Comparison of ENCODE assay signal across 10 mouse cellular contexts in the genomic region with DNA sequence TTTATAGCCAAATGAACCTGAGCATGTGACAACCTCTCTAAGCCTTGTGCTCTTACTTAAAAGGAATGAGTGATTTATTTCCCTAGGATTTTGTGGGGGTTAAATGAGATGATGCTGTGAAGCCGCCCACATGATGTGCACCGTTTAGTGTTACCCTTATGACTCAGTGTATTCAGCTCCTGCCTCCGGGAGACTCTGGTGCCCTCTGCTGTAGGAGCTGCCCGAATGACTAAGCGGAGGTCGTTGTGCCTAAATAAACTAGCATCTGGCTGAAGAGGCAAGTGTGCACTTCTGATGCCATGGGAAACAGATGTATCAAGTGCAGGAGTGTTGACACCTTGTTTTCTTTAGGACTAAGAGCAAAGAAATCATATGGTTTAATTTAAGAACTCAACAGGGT. TPM values are rescaled to one million over a fixed set of nuclear protein-coding genes. Genes with fewer than 3 reads are reported as not detected.
DNase-seq lines count a peak whose midpoint lies in the region; ATAC-seq and TF ChIP-seq lines count a peak whose summit lies in the region.
"Had no signal": no experiment of that assay in that cellular context is flagged by ENCODE, and none has a peak within 500 bp of the region (broad histone marks: within the 10 kb centered on the region; RNA-seq: fewer than 3 reads in every experiment).

No protein-coding gene starts in this region.

- H3K27ac ChIP-seq in forebrain, postnatal 0 days (ENCODE audit: low read depth, low read length), result no peak overlapping the region
- H3K27ac ChIP-seq in forebrain, embryonic 10.5 days, result no peak overlapping the region
- no peak overlapping the region for H3K27ac ChIP-seq in lung, postnatal 0 days (ENCODE audit: low read length)
- H3K27ac ChIP-seq in heart, embryonic 16.5 days (ENCODE audit: low read length), result no peak overlapping the region
- no peak overlapping the region for H3K27ac ChIP-seq in small intestine, adult 2 months (ENCODE audit: insufficient read depth, low read depth, low read length)
- H3K27ac ChIP-seq in forebrain, embryonic 14.5 days (ENCODE audit: low read depth, low read length), result no peak overlapping the region
- H3K27ac ChIP-seq: hindbrain, embryonic 15.5 days had no signal

- H3K9me3 ChIP-seq in forebrain, postnatal 0 days (ENCODE audit: low read length), result no peaks in the 10 kb centered on the region
- H3K9me3 ChIP-seq in forebrain, embryonic 10.5 days, result no peaks in the 10 kb centered on the region
- H3K9me3 ChIP-seq in lung, postnatal 0 days (ENCODE audit: low read length), result no peaks in the 10 kb centered on the region
- no peaks in the 10 kb centered on the region for H3K9me3 ChIP-seq in heart, embryonic 16.5 days (replicated peaks; ENCODE audit: control insufficient read depth, low read length)
- H3K9me3 ChIP-seq in forebrain, embryonic 14.5 days (replicated peaks; ENCODE audit: control insufficient read depth, low read length), result no peaks in the 10 kb centered on the region
- H3K9me3 ChIP-seq: hindbrain, embryonic 15.5 days had no signal

- no peak for TF ChIP-seq EP300 in lung, postnatal 0 days (IDR thresholded peaks at IDR 0.05)

- H3K4me3 ChIP-seq in forebrain, postnatal 0 days (ENCODE audit: low read depth, low read length), result no peak overlapping the region
- no peak overlapping the region for H3K4me3 ChIP-seq in forebrain, embryonic 10.5 days
- H3K4me3 ChIP-seq in lung, postnatal 0 days (ENCODE audit: low read depth, low read length), result no peak overlapping the region
- H3K4me3 ChIP-seq in heart, embryonic 16.5 days (ENCODE audit: low read length), result no peak overlapping the region
- H3K4me3 ChIP-seq in small intestine, adult 2 months (ENCODE audit: low read depth, low read length), result no peak overlapping the region
- no peak overlapping the region for H3K4me3 ChIP-seq in forebrain, embryonic 14.5 days (ENCODE audit: low read depth, low read length)
- H3K4me3 ChIP-seq: hindbrain, embryonic 15.5 days had no signal

- no peaks in the 10 kb centered on the region for H3K27me3 ChIP-seq in forebrain, postnatal 0 days (ENCODE audit: insufficient read depth, low read length)
- no peaks in the 10 kb centered on the region for H3K27me3 ChIP-seq in forebrain, embryonic 10.5 days (ENCODE audit: poor library complexity, severe bottlenecking)
- H3K27me3 ChIP-seq in lung, postnatal 0 days (replicated peaks; ENCODE audit: insufficient read depth, low read length), result no peaks in the 10 kb centered on the region
- no peaks in the 10 kb centered on the region for H3K27me3 ChIP-seq in heart, embryonic 16.5 days (ENCODE audit: control insufficient read depth, insufficient read depth, low read length)
- H3K27me3 ChIP-seq in small intestine, adult 2 months (ENCODE audit: control insufficient read depth, insufficient read depth, low read length), result no peaks in the 10 kb centered on the region
- no peaks in the 10 kb centered on the region for H3K27me3 ChIP-seq in forebrain, embryonic 14.5 days (replicated peaks; ENCODE audit: control insufficient read depth, insufficient read depth, low read length)
- H3K27me3 ChIP-seq: hindbrain, embryonic 15.5 days had no signal

- no peak for DNase-seq in forebrain, postnatal 0 days
- DNase-seq in forebrain, embryonic 10.5 days (ENCODE audit: extremely low spot score, low spot score), result no peak
- DNase-seq in lung, postnatal 0 days (ENCODE audit: low spot score), result no peak
- no peak for DNase-seq in lung, adult 18-20 months
- DNase-seq in forebrain, embryonic 14.5 days (ENCODE audit: low spot score), result no peak

- no peaks in the 10 kb centered on the region for H3K36me3 ChIP-seq in forebrain, postnatal 0 days (ENCODE audit: insufficient read depth)
- H3K36me3 ChIP-seq in forebrain, embryonic 10.5 days (replicated peaks), result no peaks in the 10 kb centered on the region
- no peaks in the 10 kb centered on the region for H3K36me3 ChIP-seq in lung, postnatal 0 days (ENCODE audit: insufficient read depth, low read length)
- H3K36me3 ChIP-seq in heart, embryonic 16.5 days (ENCODE audit: control insufficient read depth, insufficient read depth), result no peaks in the 10 kb centered on the region
- no peaks in the 10 kb centered on the region for H3K36me3 ChIP-seq in small intestine, adult 2 months (ENCODE audit: control insufficient read depth, insufficient read depth, low read length)
- no peaks in the 10 kb centered on the region for H3K36me3 ChIP-seq in forebrain, embryonic 14.5 days (ENCODE audit: control insufficient read depth, insufficient read depth, low read length)
- H3K36me3 ChIP-seq: hindbrain, embryonic 15.5 days had no signal

- H3K4me2 ChIP-seq in forebrain, postnatal 0 days (ENCODE audit: low read depth), result no peak overlapping the region
- no peak overlapping the region for H3K4me2 ChIP-seq in lung, postnatal 0 days (replicated peaks; ENCODE audit: low read depth, low read length)
- no peak overlapping the region for H3K4me2 ChIP-seq in heart, embryonic 16.5 days (ENCODE audit: low read depth, low read length)
- H3K4me2 ChIP-seq in forebrain, embryonic 14.5 days (ENCODE audit: low read length), result no peak overlapping the region
- H3K4me2 ChIP-seq: hindbrain, embryonic 15.5 days had no signal

- H3K9ac ChIP-seq in forebrain, postnatal 0 days, result no peak overlapping the region
- no peak overlapping the region for H3K9ac ChIP-seq in lung, postnatal 0 days (replicated peaks; ENCODE audit: low read depth)
- no peak overlapping the region for H3K9ac ChIP-seq in heart, embryonic 16.5 days (ENCODE audit: low read length)
- no peak overlapping the region for H3K9ac ChIP-seq in forebrain, embryonic 14.5 days (ENCODE audit: low read length)
- H3K9ac ChIP-seq: hindbrain, embryonic 15.5 days had no signal

- TF ChIP-seq POLR2A in small intestine, adult 2 months (IDR thresholded peaks at IDR 0.05; ENCODE audit: low read depth, low read length), result no peak

- TF ChIP-seq CTCF in forebrain, postnatal 0 days (IDR thresholded peaks at IDR 0.05; ENCODE audit: low read depth), result peak; percentile 24; the same call in 1 of the 2 replicates
- TF ChIP-seq CTCF in lung, postnatal 0 days (IDR thresholded peaks at IDR 0.05), result peak; percentile 46
- TF ChIP-seq CTCF in small intestine, adult 2 months (IDR thresholded peaks at IDR 0.05; ENCODE audit: extremely low read depth, insufficient read length, insufficient replicate concordance, low read depth, low read length), result peak; percentile 38; the same call in 1 of the 2 replicates

- WGBS in forebrain, postnatal 0 days, result 63% methylated on average over 6 of the region's 6 CpGs
- 68% methylated on average over 6 of the region's 6 CpGs for WGBS in forebrain, embryonic 10.5 days
- WGBS in lung, postnatal 0 days, result 49% methylated on average over 6 of the region's 6 CpGs
- 43% methylated on average over 6 of the region's 6 CpGs for WGBS in heart, embryonic 16.5 days
- WGBS in small intestine, adult 2 months, result 52% methylated on average over 6 of the region's 6 CpGs
- WGBS in forebrain, embryonic 14.5 days, result 71% methylated on average over 6 of the region's 6 CpGs

- no peaks in the 10 kb centered on the region for H3K4me1 ChIP-seq in forebrain, postnatal 0 days (ENCODE audit: insufficient read depth)
- no peaks in the 10 kb centered on the region for H3K4me1 ChIP-seq in forebrain, embryonic 10.5 days
- no peaks in the 10 kb centered on the region for H3K4me1 ChIP-seq in lung, postnatal 0 days (ENCODE audit: insufficient read depth, low read depth, low read length)
- H3K4me1 ChIP-seq in heart, embryonic 16.5 days (ENCODE audit: control insufficient read depth, insufficient read depth, low read length), result no peaks in the 10 kb centered on the region
- H3K4me1 ChIP-seq in small intestine, adult 2 months (ENCODE audit: control insufficient read depth, insufficient read depth, insufficient read length, low read length), result no peaks in the 10 kb centered on the region
- H3K4me1 ChIP-seq in forebrain, embryonic 14.5 days (ENCODE audit: control insufficient read depth, insufficient read depth, low read length), result no peaks in the 10 kb centered on the region
- H3K4me1 ChIP-seq: hindbrain, embryonic 15.5 days had no signal

- no peak for ATAC-seq in forebrain, postnatal 0 days
- ATAC-seq in lung, postnatal 0 days, result no peak; the same call in 1 of the 2 replicates
- ATAC-seq in heart, embryonic 16.5 days (replicated peaks; ENCODE audit: extremely low read depth, insufficient read depth, low FRiP score), result 0 out of 2 replicates have a peak, but pooled peaks have one; percentile 52
- ATAC-seq in granulocyte monocyte progenitor cell, adult 5-6 weeks (replicated peaks; ENCODE audit: poor library complexity, severe bottlenecking), result no peak
- no peak for ATAC-seq in forebrain, embryonic 14.5 days

RNA-seq across cellular contexts. Expression of gene Ndufb4, which starts 18.1 kb away (rescaled TPM):
- total RNA-seq in forebrain, postnatal 0 days (2014; rRNA removed), result 33.9 and 49.3 TPM in 2 replicates
- 79.1 and 117 TPM in 2 replicates for polyA plus RNA-seq in forebrain, postnatal 0 days (2015; fragmentation: Nextera tagmentation; extraction: Ambion mirVana)
- 44.8 and 47.6 TPM in 2 replicates for polyA plus RNA-seq in forebrain, embryonic 10.5 days (2016; fragmentation: Nextera tagmentation; extraction: Ambion mirVana)
- polyA plus RNA-seq in lung, postnatal 0 days (2015; fragmentation: Nextera tagmentation; extraction: Ambion mirVana), result 70.3 and 74.1 TPM in 2 replicates
- 86.9 and 106 TPM in 2 replicates for polyA plus RNA-seq in heart, embryonic 16.5 days (2015; fragmentation: Nextera tagmentation; extraction: Ambion mirVana)
- 83.2 and 109 TPM in 2 replicates for polyA plus RNA-seq in small intestine, adult 2 months (2012; rRNA removed)
- 61.7 and 68.5 TPM in 2 replicates for total RNA-seq in granulocyte monocyte progenitor cell, adult 5-6 weeks (2014; fragmentation: Nextera tagmentation)
- 17.2 and 18.8 TPM in 2 replicates for total RNA-seq in granulocyte monocyte progenitor cell, adult 5-6 weeks (2017)
- polyA plus RNA-seq in forebrain, embryonic 14.5 days (2014; fragmentation: Nextera tagmentation; extraction: Ambion mirVana), result 66.3 and 71.1 TPM in 2 replicates

RNA-seq across cellular contexts. Expression of gene Hgd, which starts 56.2 kb away (rescaled TPM):
- not detected in 2 replicates for total RNA-seq in forebrain, postnatal 0 days (2014; rRNA removed)
- polyA plus RNA-seq in forebrain, postnatal 0 days (2015; fragmentation: Nextera tagmentation; extraction: Ambion mirVana), result 0.44 TPM in 1 of 2 replicates, not detected in the other
- 0.11 TPM in 1 of 2 replicates, not detected in the other for polyA plus RNA-seq in forebrain, embryonic 10.5 days (2016; fragmentation: Nextera tagmentation; extraction: Ambion mirVana)
- 0.20 and 0.48 TPM in 2 replicates for polyA plus RNA-seq in lung, postnatal 0 days (2015; fragmentation: Nextera tagmentation; extraction: Ambion mirVana)
- 0.26 and 0.32 TPM in 2 replicates for polyA plus RNA-seq in heart, embryonic 16.5 days (2015; fragmentation: Nextera tagmentation; extraction: Ambion mirVana)
- polyA plus RNA-seq in small intestine, adult 2 months (2012; rRNA removed), result 0.08 TPM in 1 of 2 replicates, not detected in the other
- total RNA-seq in granulocyte monocyte progenitor cell, adult 5-6 weeks (2014; fragmentation: Nextera tagmentation), result not detected in 2 replicates
- not detected in 2 replicates for total RNA-seq in granulocyte monocyte progenitor cell, adult 5-6 weeks (2017)
- not detected in 2 replicates for polyA plus RNA-seq in forebrain, embryonic 14.5 days (2014; fragmentation: Nextera tagmentation; extraction: Ambion mirVana)
- total RNA-seq: common myeloid progenitor, adult 5-6 weeks had no signal
